Mouse (Mus musculus) frontal cortex, postnatal 14 days (tissue): Measurements from ENCODE around the gene Rasl10a.
A peak's percentile ranks its signal among the peaks of the same experiment; 100 is the strongest.
"Not testable (repeated sequence)": the region's sequence is repeated elsewhere in the genome, so short reads cannot be mapped to it uniquely, and the experiment has no call there.

Experiments
- DNase-seq, 2 experiments: peaks; one replicate each; pipeline ENCODE4 v3.0.0; 2022; ENCODE audit warnings: low spot score in 2 of 2

The Rasl10a gene

DNA sequence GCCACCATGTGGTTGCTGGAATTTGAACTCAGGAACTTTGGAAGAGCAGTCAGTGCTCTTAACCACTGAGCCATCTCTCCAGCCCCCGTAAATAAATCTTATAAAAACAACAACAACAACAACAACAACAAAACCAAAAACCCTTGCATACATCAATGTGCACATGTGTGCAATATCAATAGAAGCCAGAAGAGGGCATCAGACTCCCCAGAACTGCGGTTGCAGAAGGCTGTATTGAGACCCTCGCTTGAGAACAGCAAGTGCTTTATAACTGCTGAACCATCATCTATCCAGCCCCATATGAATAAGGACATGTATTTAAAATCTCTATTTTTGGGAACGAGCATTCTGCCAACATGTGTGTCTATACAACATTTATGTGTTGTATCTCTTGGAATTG is 17.0 kb downstream of the Rasl10a start:
- DNase-seq, result no peak

GRCm38 (mm10) chr11:5075760-5076159 is 17.8 kb downstream of the Rasl10a start:
- DNase-seq, result no peak

DNA sequence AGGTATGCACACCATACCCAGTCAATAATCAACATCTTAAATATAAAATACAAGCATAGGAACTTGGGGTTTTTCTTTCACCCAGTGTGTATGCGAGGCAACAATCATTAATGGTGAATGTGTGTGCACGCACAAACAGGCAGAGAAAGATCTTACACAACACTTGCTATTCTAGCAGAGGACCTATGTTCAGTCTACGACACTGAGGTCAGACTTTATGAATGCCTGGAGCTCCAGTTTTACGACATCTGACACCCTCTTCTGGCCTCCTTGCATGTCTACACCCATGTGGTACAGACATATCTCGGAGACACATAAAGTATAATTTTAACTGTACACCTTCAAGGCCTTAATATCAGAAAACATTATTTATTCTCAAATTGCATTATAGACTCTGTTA is 18.9 kb downstream of the Rasl10a start:
- DNase-seq, result not testable (repeated sequence)

GRCm38 (mm10) chr11:5089147-5089546 is 31.2 kb downstream of the Rasl10a start:
- DNase-seq, result no peak

DNA sequence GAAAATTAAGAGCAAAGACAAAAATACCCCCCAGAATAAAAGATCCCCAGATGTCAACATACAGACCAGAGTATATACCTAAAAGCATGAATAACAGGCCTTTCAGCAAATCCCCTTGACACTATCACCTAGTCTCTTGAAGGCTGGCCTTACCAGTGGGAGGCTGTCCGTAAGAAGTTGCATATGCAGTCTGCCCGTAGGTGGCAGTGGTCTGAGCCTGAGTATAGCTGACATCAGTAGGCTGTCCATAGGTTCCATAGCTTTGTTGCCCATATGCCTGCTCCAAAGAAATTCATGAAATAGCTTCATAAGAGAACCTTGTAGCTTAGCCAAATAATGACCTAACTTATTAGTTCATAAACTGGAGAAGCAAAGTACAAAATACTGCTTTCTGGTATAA is 33.8 kb downstream of the Rasl10a start:
- no peak for DNase-seq

- DNase-seq, result no peak
Observed at GRCm38 (mm10) chr11:5095877-5096276, 37.9 kb downstream of the Rasl10a start.

GRCm38 (mm10) chr11:5096480-5097020 is 38.6 kb downstream of the Rasl10a start:
- DNase-seq, result no peak

GRCm38 (mm10) chr11:5098035-5098735 is 40.3 kb downstream of the Rasl10a start:
- peak in 1 of 2 experiments; percentile 53 for DNase-seq

GRCm38 (mm10) chr11:5098736-5099542 is 41.0 kb downstream of the Rasl10a start, which contains the start of the genes Rhbdd3 and Ewsr1:
Gene Rhbdd3 (plus strand): TSS chr11:5098926.
Gene Ewsr1 (minus strand): TSS chr11:5099266.
- DNase-seq, result peak; percentile 95 to 96

DNA sequence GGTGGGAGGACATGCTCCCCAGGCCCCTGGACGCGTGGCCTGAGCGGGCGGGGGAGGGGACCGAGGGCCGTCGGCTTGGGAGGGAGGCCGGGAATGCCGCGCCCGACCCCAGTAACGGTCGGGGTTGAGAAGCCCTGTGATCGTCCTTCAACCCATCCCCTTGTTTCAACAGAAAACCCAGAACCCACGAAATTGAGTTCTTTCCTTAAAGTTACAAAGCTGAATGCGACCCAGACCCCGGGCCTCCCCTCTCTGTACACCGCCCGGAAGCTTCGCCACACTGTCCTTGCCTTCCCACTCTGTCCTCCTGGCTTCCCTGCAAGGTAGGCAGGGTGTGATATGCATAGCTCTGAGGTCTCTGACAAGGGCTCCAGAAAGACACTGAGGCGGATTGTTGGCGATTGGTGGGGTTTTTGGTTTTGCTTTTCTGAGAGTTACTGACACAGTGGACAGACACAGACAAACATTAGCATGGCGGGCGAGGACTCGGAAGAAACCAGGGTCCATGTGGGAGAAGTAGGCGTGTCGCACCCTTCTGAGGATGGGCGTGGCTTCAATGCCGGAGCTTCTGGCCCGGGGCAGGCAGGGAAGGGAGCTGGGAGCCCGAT is 41.8 kb downstream of the Rasl10a start:
- peak; percentile 70 to 73 for DNase-seq

DNA sequence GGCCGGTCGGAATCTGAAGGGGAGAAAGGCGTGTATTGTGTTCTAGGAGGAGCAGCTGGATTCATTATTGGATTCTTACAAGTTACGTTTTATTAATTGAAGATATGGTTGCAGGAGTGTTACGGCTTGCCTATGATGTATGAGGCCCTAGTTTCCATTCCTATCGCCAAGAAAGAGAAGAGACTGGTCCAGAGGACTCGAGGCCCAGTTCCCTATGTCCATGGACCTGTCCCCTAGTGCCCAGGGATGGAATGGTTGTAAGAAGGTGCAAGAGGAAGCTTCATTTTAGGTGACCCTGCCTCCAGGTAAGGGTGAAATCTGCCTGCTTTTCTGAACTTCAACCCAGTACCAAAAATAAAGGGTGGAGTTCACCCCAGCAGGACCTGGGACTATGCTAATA is 42.4 kb downstream of the Rasl10a start:
- no peak for DNase-seq

DNA sequence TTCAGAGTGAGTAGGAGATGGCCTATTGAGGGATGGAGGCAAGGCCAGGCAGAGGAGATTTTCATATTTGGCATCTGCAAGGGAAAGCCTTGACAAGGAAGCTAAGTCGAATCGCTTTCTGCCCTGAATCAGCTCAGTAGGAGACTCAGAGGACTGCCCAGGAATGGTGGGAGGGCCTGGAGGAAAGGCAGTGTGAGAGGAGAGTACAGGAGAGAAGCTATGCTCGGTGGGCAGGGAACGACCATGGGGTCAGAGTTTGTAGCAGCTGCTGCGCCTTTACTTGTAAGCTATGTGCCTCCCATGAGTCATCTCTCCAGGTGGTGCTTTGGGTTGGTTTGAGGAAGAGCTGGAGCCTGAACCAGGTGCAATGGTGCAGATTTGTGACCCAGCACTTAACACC is 42.9 kb downstream of the Rasl10a start:
- DNase-seq, result no peak

GRCm38 (mm10) chr11:5101641-5102040 is 43.7 kb downstream of the Rasl10a start:
- no peak for DNase-seq

GRCm38 (mm10) chr11:5102384-5102783 is 44.5 kb downstream of the Rasl10a start:
- no peak for DNase-seq

- no peak for DNase-seq
Observed at GRCm38 (mm10) chr11:5103986-5104509, 46.1 kb downstream of the Rasl10a start.

DNA sequence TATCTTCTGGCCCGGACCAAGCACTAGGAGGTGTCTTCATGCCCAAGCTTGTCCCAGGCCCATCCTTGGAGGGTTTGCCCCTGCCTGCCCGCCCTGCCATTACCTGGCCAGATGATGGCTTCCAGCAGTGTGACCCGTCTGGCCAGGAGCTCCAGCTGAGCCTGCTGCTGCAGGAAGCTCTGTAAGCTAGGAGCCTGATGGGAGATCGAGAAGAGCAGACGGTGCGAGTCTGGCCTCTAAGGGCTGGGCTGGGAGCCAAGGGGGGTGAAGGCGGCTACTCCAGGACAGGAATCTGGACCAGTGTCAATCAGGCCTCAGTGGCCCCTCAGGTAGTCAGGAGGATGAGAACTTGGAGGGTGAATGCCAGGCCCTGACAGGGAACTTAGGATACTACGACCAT is 51.5 kb downstream of the Rasl10a start:
- no peak for DNase-seq
